Mouse (Mus musculus) layer of hippocampus, postnatal 14 days (tissue): Measurements from ENCODE around the gene P3h3. TPM values are rescaled to one million over a fixed set of nuclear protein-coding genes. Genes with fewer than 3 reads are reported as not detected.
"Not testable (repeated sequence)": the region's sequence is repeated elsewhere in the genome, so short reads cannot be mapped to it uniquely, and the experiment has no call there.

Experiments
- DNase-seq, 2 experiments: peaks; one replicate each; pipeline ENCODE4 v3.0.0; 2021 to 2022; ENCODE audit warnings: low spot score in 2 of 2, mixed read lengths in 1 of 2
- total RNA-seq, 2 experiments: library from RNA; stranded (reverse); gene quantifications; 2 replicates each; pipeline ENCODE4 v1.2.3; 2021

Gene P3h3
- total RNA-seq, 2 experiments from 2014 or later, result 24.7 to 24.8 TPM

DNA sequence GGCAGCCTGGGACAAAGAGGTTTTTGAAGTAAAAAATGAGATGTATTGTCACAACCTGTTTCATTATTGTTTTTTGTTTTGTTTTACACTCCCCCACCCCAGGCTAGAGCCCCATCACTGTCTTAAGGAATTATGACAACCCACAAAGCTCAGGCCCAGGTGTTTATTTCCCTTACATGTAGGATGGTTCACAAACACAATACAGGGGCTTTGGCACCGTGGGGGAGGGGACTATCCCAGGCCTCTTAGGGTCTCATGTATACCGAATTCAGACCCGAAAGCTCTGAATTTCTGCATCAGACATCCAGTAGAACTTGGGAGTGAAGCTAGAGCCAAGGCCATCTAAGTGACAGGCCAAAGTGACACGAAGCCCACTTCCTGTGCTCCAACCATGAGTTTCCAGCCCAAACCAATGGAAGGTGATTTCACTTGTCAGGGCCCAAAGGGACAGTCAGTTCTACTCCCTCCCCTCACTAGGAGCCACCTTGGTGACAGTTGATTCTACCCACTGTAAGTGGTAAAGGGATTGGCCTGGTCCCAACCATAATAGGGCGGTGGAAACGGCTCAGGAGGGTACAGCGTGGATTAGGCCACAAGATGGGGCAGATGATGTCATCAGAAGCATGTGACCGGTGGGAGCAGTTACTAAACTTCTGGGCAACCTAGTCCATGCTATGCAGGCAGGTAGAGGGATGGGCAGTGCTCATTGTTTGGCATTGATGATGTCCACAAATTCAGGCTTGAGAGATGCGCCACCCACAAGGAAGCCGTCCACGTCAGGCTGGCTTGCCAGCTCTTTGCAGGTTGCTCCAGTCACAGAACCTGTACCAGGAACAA is 46.8 kb downstream of the P3h3 start:
- not testable (repeated sequence) for DNase-seq

DNA sequence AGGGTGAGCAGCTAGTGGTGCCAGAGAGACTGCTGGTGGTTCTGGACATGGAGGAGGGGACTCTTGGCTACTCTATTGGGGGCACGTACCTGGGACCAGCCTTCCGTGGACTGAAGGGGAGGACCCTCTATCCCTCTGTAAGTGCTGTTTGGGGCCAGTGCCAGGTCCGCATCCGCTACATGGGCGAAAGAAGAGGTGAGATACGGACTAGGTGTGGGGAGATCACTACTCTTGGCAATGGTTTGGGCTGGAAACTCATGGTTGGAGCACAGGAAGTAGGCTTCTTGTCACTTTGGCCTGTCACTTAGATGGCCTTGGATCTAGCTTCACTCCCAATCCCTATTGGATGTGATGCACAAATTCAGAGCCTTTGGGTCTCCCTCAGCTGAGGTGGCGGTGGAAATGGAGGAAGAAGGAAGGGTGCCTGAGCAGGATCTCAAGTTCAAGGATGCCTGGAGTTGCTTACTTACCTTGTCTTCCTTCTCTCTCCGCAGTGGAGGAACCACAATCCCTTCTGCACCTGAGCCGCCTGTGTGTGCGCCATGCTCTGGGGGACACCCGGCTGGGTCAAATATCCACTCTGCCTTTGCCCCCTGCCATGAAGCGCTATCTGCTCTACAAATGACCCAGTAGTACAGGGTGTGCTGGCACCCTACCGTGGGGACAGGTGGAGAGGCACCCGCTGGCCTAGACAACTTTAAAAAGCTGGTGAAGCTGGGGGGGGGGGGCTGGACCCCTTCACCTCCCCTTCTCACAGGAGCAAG is 47.6 kb downstream of the P3h3 start:
- no peak for DNase-seq

- peak; percentile 72 to 73 for DNase-seq
Measured at GRCm38 (mm10) chr6:124809052-124809774, 48.3 kb downstream of the P3h3 start.

DNA sequence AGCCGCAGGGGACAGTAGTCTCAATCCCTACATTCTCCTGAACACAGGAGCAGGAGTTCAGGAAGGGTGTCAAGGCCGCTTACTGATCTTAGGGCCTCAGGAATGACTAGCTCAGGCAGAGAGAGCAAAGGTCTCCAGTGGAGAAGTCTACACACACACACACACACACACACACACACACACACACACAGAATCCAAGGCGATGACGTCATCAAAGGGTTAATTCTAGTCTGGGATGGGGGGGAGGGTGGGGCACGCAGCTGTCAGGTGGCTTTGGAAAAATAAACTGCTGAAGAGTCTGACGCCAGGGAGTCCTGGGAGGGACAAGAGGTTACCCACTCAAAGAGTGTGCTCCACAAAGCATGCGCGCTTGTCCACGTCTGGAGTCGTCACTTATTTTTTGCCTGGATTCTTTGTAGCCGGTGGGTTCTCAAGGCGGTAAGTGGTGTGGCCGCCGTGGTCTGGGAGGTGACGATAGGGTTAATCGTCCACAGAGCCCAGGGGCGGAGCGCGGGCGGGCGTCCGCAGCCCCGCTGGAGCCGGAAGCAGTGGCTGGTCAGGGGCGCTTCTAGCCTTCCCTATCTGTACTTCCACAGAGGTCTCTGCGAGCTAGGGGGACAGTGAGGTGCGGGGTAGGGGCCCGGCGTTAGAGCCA is 49.1 kb downstream of the P3h3 start, which contains the start of gene Spsb2:
Spsb2 (plus strand) TSS at position 304 of the 655 bp plus-strand sequence.
- peak; percentile 53 to 65 for DNase-seq

GRCm38 (mm10) chr6:124807986-124808357 is 49.6 kb downstream of the P3h3 start:
- DNase-seq, result no peak

- DNase-seq, result no peak
Measured at GRCm38 (mm10) chr6:124807366-124807765, 50.2 kb downstream of the P3h3 start.

DNA sequence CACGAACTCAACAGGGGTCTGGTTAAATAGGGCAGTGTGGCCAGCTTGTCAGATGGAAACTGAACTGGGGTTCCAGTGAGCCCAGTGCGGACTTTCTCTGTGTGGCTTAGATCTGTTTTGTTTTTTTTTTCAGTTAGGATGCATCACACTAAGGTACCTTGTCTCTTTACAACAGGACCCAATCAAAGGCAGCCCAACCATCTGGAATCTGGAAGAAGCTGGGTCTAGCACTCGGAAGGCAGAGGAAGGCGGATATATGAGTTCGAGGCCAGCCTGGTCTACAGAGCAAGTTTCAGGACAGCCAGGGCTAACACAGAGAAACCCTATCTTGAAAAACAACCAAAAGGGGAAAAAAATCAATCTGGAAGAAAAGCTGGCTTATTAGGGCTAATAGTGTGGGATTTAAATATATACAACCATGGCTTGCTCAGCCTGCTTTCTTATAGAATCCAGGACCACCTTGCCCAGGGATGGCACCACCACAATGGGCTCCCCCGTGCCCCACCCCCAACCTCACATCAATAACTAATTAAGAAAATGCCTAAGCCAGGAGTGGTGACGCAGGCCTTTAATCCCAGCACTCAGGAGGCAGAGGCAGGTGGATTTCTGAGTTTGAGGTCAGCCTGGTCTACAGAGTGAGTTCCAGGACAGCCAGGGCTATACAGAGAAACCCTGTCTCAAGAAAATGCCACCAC is 51.0 kb downstream of the P3h3 start:
- DNase-seq, result no peak

DNA sequence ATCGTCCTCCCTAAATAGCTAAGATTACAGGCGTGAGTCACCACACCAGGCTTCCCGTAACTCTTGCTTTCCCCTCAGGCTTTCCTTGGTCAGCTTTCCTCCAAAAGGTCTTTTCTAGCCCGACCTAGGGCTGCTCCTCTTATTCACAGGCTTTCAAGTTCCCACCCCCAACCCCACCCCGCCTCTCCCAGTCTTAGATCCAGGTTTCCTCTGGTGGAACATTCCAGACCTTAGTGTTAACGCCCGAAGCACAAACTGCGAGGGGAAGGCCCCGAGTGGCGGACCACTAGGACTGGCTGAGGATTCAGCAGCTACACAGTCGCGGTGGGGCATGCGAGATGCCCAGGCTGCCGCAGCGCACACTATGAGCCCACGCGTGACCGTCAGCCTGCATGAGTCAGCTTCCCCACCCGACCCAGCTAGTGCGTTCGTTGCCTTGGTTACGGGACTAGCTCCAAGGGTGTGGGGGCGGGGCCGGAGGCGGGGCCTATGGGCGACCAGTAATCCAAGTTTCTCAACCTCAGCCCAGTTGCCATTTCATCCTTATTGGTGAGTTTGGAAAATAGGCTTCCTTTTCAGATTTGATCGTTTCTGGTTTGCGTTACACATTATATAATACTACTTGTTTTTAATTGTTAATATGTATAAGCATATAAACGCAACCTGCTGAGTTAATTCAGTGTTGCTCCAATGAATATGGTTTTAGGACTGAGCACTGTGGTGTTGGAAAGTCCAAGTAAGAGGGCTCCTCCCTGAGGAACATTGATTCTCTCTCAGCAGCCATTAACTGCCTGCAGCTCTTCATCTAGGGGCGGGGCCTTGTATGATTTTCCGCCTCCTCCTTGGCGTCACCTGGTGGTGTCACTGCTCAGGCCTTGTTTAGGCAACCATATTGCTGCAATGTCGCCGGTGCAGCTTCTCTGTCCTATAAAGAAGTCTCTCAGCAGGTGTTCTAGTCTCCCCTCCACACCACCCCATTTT is 51.9 kb downstream of the P3h3 start:
- DNase-seq, result peak; percentile 92 to 97

DNA sequence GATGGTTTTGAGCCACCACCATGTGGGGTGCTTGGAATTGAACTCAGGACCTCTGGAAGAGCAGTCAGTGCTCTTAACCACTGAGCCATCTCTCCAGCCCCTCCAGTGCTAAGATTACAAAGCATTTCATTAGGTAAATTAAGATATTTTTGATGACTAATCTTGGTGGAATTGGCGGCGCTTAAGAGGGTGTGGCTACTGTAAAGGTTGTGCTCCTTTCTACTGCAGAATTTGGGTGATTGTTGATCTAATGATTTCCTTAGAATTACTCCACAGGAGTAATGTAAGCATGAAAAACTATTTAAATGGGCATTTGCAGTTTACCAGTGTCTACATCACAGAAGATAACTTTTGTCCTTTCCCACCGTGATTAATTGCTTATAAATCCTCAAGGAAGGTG is 53.2 kb downstream of the P3h3 start:
- no peak for DNase-seq

DNA sequence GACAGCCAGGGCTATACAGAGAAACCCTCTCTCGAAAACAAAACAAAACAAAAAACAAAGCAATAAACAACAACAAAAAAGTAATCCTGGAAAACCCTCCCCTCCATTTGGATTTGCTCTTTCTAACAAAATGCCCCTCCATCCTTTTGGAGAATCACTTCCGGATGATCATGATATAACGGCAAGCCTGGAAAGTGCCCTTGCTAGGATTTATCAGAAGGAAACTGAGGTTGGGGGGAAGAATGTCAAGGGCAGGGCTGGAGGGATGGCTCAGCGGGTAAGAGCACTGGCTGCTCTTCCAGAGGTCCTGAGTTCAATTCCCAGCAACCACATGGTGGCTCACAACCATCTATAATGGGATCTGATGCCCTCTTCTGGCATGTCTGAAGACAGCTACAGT is 53.9 kb downstream of the P3h3 start:
- DNase-seq, result not testable (repeated sequence)

- no peak for DNase-seq
Measured at GRCm38 (mm10) chr6:124803061-124803460, 54.5 kb downstream of the P3h3 start.

DNA sequence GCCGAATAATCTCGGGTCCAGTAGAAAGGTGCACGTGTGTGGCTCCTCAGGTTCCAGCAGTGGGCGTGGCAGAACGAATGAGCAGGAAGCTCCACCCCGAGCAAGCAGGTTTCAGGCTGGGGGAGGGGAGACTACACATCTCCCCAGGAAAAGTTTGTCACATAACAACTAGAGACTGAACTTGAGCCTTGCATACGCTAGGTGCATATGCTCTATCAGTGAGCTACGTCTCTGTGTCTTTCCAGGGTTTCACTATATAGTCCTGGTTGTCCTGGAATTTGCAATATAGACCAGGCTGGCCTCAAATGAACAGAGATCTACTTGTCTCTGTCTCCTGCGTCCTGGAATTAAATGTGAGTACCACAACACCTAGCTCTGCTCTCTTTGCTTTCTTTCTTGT is 55.2 kb downstream of the P3h3 start:
- DNase-seq, result not testable (repeated sequence)

DNA sequence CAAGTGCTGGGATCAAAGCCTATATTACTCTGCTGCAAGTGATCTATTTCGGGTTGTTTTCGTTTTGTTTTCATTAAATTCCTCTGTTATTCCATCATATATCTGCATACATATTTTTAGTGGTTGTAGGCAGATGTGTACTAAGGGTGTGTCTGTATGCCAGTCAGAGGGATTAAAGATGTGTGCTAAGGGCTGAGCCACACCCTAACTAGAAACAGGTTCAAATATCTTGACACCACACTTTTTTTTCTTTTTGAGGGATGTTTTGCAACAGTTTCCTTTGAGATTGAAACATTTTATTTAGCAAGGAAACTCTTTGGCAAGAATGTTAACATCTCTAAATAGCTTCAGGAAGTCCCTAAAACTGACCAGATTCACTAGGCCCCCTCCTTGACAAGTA is 61.4 kb downstream of the P3h3 start:
- no peak for DNase-seq

- DNase-seq, result no peak
Measured at GRCm38 (mm10) chr6:124795781-124796180, 61.8 kb downstream of the P3h3 start.

DNA sequence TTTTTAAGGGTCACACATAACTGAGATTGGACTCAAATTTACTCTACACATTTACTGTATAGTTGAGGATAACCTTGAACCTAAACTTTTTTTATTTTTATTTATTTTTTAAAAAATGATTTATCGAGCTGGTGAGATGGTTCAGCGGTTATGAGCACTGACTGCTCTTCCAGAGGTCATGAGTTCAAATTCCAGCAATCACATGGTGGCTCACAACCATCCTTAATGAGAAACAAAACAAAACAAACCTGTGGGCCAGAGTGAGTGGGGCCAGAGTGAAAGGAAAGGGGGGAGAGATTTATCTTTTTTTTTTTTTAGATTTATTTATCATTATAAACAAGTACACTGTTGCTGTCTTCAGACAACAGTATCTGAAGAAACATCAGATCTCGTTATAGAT is 65.6 kb downstream of the P3h3 start:
- DNase-seq, result no peak
